Mouse (Mus musculus) c-Kit-positive CD71-negative TER-119-negative erythroid progenitor cells, embryonic 14.5 days (primary cell): ENCODE measurements around the gene Adamts2.

ENCODE experiments used
- DNase-seq: peaks from one replicate; pipeline ENCODE4 v3.0.0-alpha.2; 2013; ENCODE audit warnings: low read depth

Gene Adamts2

GRCm38 (mm10) chr11:50848520-50849137 is 246.7 kb downstream of the Adamts2 start:
- DNase-seq, result no peak

DNA sequence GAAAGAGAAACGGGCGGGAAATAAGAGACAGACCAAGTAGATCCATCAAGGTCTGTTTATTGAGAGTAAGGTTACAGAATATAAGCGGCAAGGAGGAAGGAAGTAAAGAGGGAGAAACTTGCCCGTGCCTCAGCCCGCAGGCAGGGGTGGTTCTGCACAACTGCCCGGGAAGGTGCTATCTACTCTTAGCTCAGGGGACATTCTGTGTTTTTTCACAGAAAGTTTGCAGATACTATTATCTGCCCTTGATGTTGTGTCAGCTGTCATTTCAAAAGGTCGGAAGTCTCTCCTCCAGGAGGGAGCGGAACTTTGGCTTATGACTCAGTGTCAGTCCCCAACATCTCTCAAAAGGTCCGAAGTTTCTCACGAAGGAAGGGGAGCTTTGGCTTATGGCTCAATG is 247.4 kb downstream of the Adamts2 start:
- DNase-seq, result no peak

DNA sequence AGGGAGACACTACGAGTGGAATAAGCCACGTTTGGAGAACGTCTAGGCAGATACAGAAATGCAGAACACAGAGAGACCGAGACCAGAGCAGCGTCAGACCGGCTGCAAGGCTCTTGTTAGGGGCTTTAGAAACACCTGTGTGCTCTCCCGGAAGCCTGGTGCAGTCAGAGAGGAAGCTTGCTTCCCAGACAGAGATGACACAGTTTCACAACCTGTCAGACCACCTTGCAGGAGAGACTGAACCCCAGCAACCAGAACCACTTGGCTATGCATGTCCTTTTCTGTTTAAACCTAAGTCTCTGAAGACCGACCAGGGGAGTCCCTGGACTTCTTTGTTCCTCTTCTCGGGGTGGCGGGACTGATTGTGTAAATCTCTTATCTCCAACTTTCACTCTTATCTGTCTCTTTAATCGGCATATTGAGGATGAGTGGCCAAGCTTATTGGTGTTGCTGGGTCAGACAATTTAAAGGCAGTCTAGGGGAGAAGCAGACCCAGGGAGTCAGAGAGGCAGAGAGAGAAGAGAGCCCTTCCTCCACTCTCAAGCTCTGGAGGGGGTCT is 248.4 kb downstream of the Adamts2 start, which contains the start of gene Grm6:
Gene Grm6 (plus strand): TSS at position 509 of the 559 bp plus-strand sequence.
- no peak for DNase-seq

- DNase-seq, result no peak
Measured at GRCm38 (mm10) chr11:50850989-50851601, 249.2 kb downstream of the Adamts2 start.
